ENCODE assay signal across 18 mouse cellular contexts in the genomic region with DNA sequence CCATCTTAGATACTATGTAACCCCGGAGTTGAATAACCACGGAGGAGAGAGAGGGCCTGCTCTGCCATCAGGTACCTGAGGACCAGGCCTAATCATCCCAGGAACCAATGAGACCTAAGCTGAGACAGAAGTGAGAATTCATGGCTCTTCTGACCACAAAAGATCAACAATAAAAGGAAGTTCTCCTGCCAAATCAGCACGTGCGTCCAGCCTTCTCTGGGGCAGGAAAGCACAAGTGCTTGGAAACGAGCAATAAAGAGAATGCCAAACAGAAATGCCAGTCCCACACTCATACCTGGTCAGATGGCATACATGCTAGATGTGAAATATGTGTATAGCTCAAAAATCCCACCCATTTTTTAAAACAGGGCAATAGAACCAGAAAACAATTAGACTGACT.
"Had no signal": no experiment of that assay in that cellular context is flagged by ENCODE, and none has a peak within 500 bp of the region (broad histone marks: within the 10 kb centered on the region; RNA-seq: fewer than 3 reads in every experiment).

No protein-coding gene starts in this region.

- H3K27ac ChIP-seq: liver, embryonic 14.5 days; midbrain, embryonic 10.5 days; midbrain, embryonic 13.5 days; midbrain, embryonic 15.5 days; neural tube, embryonic 13.5 days; neural tube, embryonic 15.5 days had no signal

- H3K4me2 ChIP-seq: lung, embryonic 14.5 days; midbrain, embryonic 13.5 days; midbrain, embryonic 15.5 days; neural tube, embryonic 13.5 days; neural tube, embryonic 15.5 days had no signal

- H3K9ac ChIP-seq: liver, embryonic 14.5 days; lung, embryonic 14.5 days; midbrain, embryonic 13.5 days; midbrain, embryonic 15.5 days; neural tube, embryonic 13.5 days; neural tube, embryonic 15.5 days had no signal

- H3K4me3 ChIP-seq: midbrain, embryonic 10.5 days; midbrain, embryonic 13.5 days; midbrain, embryonic 15.5 days; myocyte; neural tube, embryonic 13.5 days; neural tube, embryonic 15.5 days had no signal

- H3K4me1 ChIP-seq: midbrain, embryonic 15.5 days had no signal

- H3K27me3 ChIP-seq: midbrain, embryonic 13.5 days; midbrain, embryonic 15.5 days; neural tube, embryonic 13.5 days; neural tube, embryonic 15.5 days had no signal

- H3K9me3 ChIP-seq: midbrain, embryonic 10.5 days; midbrain, embryonic 13.5 days; midbrain, embryonic 15.5 days; neural tube, embryonic 13.5 days; neural tube, embryonic 15.5 days had no signal

- DNase-seq: lung, adult 18-20 months; lung, embryonic 14.5 days; lung, postnatal 10 days; retina, postnatal 1 day; right cerebral cortex, adult 18-20 months; right cerebral cortex, postnatal 25 days; right cerebral cortex, postnatal 4 days; spleen, adult 18-20 months; thymus, adult 18-20 months; thymus, postnatal 14 days; thymus, postnatal 36 days had no signal

- ATAC-seq: midbrain, embryonic 13.5 days; midbrain, embryonic 15.5 days had no signal

- H3K36me3 ChIP-seq: midbrain, embryonic 10.5 days; midbrain, embryonic 13.5 days; midbrain, embryonic 15.5 days; neural tube, embryonic 13.5 days; neural tube, embryonic 15.5 days had no signal
